Mouse (Mus musculus): Measurements from ENCODE around the gene Gm29427. TPM values are rescaled to one million over a fixed set of nuclear protein-coding genes. Genes with fewer than 3 reads are reported as not detected.

The Gm29427 gene
- total RNA-seq, 2 experiments from 2014 or later = 0.23 TPM; not detected in 1

DNA sequence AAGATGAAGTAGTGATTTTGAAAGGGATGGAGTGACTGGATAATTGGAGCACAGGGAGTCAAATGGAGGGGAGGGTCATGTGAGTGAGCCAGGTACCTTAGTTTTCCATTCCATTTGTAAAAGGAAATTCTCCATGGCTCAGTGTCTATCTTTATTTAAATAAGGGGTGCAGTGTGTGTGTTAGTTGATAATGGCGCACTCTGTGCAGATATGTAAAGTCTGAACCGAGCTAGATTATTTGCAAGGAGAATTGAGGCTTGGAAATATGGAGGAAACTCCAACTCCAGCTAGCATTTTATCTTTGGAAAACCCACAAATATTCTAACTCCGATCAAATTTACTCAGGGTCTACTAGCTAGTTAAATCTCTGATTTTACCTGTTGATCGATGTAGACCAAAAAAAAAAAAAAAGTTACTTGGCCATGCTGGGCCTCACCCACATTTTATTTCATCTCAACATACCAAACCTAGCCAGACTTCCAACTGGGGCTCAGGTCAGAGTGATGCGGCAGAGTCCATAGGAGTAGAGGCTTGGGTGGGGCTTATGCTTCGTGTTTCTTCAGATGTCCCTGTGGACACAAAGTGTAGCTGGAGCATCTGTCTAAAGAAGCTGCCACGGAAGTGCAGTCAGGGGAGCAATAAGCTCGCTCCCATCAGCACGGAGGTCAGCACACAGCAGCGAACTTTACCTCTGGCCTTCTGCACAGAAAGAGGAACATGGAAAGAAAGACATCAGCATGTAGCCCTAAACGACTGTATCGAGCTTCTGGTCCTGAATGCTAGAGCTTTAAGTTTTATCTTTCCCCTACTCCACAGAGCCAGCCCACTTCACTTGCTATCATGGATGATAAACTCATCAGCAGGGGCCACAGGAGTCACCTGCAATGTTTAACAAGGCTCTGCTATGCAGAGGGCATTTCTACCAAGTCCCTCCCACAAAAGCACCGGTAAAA, 17.4 kb upstream of the Gm29427 start:
- intact Hi-C loops (cut with DNase I) = no loop called here
- DNase-seq (ENCODE audit: low spot score) = no peak

DNA sequence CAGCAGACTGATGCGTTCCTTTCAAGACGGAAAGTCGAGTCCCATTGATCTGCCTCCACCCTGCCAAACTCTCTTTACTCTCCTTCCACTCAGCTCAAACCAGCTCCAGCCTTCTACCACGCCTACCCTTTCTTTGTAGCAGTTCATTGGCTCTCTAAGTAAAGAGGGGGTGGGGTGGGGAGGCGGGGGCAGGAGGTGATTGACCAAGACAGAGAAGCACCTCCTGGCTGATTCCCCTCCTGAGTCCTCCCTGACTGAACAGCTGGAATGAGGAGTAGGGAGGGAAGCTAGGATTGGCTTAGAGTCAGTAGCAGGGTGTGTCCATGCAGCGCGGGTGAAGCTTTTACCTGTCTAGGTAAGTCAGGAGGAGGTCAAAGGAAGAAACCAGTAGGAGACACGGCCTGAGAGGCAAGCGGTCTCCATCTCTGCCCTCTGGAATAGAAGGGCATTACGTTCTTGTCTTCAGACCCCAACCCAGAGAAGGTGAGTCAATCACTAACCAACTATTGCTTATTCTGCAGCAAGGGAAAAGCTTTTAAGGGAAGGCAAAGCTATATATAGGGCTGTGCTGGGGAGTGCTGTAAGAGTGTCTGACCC, 16.2 kb upstream of the Gm29427 start, which contains the start of gene AA986860:
Gene AA986860 (plus strand): TSS at position 236 of the 597 bp plus-strand sequence.
- intact Hi-C loops (cut with DNase I) = no loop called here
- DNase-seq (ENCODE audit: low spot score) = no peak

DNA sequence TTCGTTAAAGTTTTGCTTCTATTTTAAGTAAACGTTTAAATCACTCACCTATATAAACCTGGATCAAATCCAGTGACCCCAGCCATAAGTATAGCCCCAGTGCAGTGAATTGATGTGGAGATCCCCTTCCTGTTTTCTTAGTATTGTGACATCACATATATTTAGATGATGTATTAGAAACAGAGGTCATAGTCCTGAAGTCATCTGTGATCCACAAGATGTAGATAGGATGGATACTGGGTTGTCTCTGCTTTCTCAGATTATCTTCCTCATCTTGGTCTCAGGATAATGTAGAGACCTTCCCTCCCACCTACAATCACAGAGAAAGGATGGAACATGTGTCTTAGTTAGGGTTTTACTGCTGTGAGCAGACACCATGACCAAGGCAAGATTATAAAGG, 13.6 kb upstream of the Gm29427 start, which contains the start of gene Pfkfb2:
Gene Pfkfb2 (minus strand): TSS at position 101 of the 400 bp plus-strand sequence.
- intact Hi-C loops (cut with DNase I) = no loop called here
- DNase-seq (ENCODE audit: low spot score) = no peak

DNA sequence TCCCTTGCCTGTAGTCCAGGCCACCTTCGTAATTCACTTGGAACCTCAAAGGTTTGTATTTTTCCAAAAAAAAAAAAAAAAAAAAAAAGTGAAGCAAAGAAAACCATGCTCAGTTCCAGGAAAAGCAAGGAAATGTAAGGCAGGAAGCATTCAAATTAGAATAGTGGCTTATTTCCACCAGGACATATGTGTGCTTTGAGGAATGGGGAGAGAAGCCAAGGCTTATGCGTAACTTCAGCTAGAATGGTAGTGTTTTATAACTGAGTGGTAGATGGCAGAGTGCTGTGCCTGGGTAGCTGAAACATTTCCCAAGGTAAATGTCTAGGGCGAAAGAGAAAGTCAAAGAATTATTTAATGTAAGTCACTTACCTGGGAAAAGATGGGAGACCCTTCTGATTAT, 13.1 kb upstream of the Gm29427 start:
- intact Hi-C loops (cut with DNase I) = no loop called here
- DNase-seq (ENCODE audit: low spot score) = no peak

DNA sequence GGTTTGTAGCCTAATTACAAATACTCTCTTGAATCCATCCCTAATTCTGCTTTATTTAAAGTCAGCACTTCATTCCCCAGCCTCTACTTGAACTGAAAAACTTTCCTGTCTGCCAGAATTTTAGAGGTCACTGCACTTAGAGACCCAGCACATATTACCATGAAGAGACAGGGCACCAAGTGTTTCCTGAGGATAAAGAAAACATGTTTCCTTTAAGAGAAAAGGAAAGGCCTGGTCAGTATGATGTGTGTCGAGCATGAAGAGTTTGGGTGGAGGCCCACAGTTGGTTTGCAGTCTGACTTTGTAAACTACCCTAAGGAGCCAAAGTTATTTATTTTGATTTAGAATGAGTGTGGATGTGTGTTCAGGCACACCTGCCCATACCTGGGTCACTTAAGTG, 12.5 kb upstream of the Gm29427 start:
- intact Hi-C loops (cut with DNase I) = no loop called here
- DNase-seq (ENCODE audit: low spot score) = no peak

DNA sequence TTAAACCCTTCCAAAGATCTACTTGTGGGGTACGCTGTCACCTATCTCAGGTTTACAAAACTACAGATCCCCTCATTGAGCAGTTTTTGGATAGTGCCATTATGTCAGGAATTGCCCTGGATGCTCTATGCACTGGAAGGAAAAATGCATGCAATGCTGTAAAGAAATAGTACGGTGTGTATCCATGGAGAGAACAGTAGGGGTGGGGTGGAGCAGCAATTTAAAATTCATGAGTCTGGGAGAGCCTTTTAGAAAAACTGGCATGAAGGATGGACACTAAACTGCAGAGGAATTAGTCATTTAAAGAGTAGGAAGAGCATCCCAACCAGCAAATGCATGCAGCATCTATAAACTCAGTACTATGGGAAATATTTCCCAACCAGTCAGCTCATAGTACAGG, 10.8 kb upstream of the Gm29427 start:
- no peak for DNase-seq (ENCODE audit: low spot score)
- intact Hi-C loops (cut with DNase I) = no loop called here

DNA sequence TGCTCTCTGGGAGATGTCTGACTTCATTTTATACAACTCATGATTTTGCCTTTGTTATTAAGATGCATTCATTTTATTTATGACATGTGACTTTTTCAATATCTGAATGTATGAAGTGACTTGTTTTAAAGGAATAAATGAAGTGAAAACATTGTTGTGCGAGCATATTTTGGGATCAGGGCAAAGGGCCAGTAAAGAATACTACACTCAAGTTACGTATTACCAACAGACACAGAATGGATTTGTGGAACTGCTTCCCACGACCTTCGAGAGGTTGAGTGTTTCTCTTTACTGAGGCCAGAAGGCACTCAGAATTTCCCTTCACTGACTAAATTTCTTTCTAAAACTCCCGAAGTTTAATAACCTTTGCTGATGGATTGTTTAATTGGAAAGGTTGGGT, 8.6 kb upstream of the Gm29427 start:
- DNase-seq (ENCODE audit: low spot score) = no peak
- intact Hi-C loops (cut with DNase I) = no loop called here

DNA sequence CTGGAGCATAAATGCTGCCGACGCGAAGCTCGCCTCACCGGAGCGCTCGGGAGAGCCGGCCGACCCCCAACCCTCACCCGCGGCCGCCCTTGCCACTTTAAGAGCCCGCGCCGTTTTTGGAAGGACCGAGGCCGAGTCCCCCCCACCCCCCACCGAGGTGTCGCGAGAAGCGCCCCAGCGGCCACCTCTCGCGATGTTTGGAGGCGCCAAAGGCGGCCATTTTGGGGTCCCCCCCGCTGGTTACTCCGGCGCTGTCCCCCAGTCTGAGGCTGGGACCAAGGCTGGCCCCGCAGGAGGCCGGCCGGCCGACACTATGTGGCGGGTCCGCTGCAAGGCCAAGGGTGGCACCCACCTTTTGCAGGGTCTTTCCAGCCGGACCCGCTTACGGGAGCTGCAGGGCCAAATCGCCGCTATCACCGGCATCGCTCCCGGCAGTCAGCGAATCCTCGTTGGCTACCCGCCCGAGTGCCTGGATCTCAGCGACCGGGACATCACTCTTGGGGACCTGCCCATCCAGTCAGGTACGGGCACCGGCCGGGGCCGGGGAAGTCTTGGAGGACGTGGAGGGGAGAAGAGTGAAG, 1.8 kb upstream of the Gm29427 start, which contains the start of gene Yod1:
Gene Yod1 (plus strand): TSS at position 37 of the 581 bp plus-strand sequence.
- DNase-seq (ENCODE audit: low spot score) = peak; percentile 79
- intact Hi-C loops (cut with DNase I) = loop anchor here (10.0 kb wide), 1 partner anchor 337 kb away; no protein-coding TSS in a partner anchor

DNA sequence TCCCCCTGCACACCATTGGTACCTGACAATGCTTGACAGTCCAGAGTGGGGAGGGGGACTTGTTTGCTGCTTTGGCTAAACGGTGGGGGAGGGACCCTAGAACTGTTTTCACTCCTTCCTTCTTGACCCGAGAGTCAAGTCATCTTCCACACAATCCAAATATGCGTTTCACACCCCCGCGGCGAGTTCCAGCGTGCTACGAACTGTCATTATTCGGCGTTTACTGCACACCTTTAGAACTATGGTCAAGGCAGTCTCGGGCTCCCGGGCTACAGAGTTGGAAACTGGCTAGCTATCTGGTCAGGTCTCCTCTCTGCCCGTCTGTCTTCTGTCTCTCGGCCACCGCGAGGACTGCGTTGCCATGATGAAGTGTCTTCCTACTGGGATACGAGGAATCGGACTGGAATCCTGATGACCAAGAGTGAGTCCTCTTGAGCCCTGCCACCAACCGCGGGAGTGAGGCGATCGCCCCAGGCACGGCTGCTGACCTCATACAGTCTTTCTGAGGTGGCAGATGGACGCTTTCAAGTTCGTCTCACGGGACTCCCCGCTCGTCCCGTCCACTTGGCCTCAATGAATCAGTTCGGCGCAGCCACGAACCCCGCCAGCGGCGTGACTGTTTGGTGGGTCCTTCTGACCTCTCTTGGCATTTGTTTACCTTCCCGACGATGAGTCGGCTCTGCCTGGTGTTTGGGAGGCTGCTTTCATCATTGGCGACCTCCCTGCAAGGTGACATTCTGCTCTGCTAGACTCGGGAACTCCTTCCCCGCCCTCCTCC, 1.1 kb upstream of the Gm29427 start:
- DNase-seq (ENCODE audit: low spot score) = no peak
- intact Hi-C loops (cut with DNase I) = loop anchor here (10.0 kb wide), 1 partner anchor 338 kb away; no protein-coding TSS in a partner anchor

DNA sequence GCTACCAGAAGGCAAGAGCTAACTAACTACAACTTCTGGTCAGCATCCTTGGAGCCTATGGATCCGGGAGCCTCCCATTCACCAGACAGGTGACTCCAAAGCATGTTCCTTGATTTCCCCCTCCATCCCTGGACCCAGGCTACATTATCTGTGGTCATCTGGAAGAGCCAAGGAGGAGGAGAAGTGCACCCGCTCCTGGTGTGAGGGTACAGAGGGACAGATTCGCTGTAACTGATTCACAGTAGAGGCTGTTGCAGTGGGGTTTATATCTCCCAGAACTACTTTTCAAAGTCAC, 566 bp upstream of the Gm29427 start:
- intact Hi-C loops (cut with DNase I) = loop anchor here (10.0 kb wide), 1 partner anchor 339 kb away; no protein-coding TSS in a partner anchor
- no peak for DNase-seq (ENCODE audit: low spot score)

DNA sequence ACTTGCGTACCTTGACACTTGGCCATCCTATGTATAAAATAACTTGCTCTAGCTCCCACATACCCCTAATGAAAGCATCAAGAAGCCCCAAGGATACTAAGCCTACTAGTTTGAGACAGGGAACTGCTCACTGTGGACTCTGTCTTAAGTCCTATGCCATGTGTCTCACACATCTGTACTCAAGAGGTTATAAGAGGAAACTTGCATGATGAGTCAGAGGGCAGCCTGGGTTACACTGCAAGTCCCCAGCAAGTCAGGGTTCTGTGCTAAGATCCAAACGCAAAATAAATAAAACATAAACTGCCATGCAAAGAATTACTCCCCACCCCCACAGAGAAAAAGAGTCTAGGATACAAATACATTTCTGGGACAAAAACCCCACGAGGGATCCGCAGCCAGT, 1.6 kb downstream of the Gm29427 start:
- intact Hi-C loops (cut with DNase I) = loop anchor here (10.0 kb wide), 1 partner anchor 341 kb away; no protein-coding TSS in a partner anchor
- DNase-seq (ENCODE audit: low spot score) = no peak

DNA sequence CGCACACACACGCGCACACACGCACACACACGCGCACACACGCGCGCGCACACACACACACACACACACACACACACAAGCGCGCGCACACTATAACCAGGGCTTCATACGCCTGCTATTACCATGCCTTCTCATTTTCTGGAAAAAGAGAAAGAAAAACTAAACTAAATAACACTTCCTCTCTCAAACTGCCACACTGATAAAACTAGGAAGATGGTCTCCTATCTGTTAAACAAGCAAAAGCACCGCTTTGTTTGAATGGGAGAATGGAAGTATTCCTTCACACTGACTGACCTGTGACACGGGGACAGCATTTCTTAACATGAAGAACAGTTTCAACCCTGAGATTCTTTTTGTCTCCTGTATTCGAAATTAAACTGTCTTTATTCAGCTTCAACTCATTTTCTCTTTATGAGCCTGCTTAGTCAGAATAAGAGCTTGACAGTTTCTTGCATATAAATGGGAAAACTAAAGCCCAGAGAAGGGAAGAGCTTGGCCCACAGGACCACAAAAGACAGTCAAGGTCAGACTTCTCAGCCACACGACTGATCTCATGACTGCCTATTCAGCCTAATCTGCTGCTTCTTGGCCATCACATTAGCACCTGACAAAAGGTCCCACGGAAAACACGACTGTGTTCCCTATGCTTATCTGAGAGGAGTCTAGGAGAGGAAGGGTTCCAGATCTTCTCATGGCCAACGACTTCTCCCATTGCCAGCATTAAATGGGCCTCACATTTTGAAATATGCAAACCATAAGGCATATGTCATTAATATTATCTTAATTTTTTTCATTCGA, 5.1 kb downstream of the Gm29427 start:
- no peak for DNase-seq (ENCODE audit: low spot score)
- intact Hi-C loops (cut with DNase I) = loop anchor here (10.0 kb wide), 1 partner anchor 344 kb away; no protein-coding TSS in a partner anchor

DNA sequence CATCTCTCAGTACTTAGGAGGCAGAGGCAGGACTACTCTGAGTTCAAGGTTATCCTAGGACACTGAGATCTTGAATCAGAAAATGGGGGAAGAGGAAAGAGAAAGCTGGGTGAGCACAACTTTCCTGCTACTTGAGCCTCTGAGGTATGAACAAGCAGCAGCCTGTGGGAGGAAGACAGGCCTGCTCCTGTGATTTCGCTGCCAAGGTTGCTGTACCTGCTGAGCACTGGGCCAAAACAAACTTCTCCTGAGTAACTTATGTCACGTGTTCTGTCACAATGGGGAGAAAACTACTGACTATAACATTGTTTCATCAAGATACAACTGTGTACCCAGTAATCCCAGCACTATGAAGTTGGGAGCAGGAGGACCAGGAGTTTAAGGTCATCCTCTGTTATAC, 12.0 kb downstream of the Gm29427 start:
- intact Hi-C loops (cut with DNase I) = no loop called here

DNA sequence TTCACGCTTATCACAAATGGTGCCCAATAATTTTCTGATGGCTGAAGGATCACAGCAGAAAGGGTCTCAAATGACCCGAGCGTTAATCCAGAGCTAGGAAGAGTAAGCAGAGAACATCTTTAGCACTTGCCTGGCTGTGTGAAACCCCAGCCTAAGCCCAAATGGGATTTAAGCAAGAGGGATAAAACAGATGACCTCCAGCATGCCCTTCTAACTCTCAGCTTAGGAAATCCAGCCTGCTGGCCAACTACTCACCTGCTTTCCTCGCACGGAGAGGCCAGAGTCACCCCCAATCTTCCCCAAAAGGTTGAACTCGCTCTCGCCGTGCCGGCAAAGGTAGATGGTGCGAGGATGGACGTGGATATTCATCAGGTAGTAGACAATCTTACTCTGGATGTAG, 13.6 kb downstream of the Gm29427 start:
- intact Hi-C loops (cut with DNase I) = no loop called here
- no peak for DNase-seq (ENCODE audit: low spot score)

More for the DNA sequence above, 12.0 kb downstream of the Gm29427 start:
- no peak for DNase-seq (ENCODE audit: low spot score)

DNA sequence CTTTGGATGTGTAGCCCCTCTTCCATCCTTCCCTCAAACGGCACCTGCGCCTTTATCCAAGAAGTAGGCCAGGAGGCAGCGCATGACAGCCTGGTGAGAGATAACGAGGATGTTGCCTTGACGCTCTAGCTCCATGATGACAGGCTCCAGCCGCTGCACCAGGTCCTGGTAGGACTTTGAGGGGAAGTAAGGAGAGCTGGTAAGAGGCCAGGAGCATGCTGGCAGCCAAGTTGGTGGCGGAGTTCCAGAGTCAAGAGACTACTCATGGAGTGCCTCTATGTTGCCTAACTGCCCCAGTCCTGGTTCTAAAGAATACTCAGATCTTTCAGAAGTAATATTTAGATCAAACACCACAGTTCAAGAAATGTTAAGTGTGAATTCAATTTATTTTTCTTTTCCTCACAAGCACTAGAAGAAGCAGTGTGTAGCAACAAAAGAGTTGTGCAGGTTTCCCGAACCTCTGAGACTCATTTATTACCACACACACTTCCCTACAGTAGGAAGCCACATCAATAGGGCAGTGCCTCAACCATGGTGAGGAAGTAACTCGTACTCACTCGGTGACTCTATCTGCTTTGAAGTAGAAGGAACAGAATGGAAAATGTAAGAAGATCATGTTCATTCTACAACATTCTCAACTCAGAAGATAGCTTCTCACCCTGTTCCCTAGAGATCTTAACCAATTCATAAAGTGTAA, 15.5 kb downstream of the Gm29427 start:
- intact Hi-C loops (cut with DNase I) = no loop called here
- DNase-seq (ENCODE audit: low spot score) = peak; percentile 44

DNA sequence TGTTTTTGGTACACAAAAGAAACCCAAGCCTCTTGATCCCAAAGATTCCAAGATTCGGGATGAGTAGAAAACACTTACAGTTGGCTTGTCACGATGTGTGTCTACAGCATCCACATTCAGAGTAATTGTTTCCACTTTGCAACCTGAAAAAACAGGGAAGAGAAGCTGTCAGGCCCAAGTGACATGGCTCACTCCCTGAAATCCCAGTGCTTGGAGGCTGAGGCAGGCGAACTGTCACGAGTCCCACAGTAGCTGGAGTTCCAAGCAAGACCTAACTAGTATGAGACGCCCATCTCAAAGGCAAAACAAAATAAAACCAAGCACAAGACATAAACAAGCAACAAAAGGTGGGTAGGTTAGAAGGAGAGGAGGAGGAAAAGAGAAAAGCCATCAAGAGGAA, 17.0 kb downstream of the Gm29427 start:
- DNase-seq (ENCODE audit: low spot score) = no peak
- intact Hi-C loops (cut with DNase I) = no loop called here

DNA sequence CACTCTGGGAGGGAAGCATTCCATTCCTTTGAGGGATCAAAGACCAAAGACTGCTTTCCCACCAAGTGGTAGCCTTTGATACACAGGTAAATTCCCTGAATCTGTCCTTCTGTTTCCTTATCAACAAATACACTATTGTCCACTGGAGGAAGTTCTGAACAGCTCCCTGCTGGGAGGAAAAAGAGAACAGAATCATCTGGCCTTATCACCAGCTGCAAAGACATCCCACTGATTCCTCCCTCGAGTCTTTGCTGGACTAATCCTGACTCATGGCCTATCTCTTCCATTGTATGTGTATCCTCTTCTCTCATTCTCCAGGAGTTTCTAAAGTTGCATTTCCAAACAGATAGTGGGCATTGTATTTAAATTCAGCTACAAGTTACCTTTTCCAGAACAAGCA, 31.7 kb downstream of the Gm29427 start:
- no peak for DNase-seq (ENCODE audit: low spot score)
- intact Hi-C loops (cut with DNase I) = no loop called here

DNA sequence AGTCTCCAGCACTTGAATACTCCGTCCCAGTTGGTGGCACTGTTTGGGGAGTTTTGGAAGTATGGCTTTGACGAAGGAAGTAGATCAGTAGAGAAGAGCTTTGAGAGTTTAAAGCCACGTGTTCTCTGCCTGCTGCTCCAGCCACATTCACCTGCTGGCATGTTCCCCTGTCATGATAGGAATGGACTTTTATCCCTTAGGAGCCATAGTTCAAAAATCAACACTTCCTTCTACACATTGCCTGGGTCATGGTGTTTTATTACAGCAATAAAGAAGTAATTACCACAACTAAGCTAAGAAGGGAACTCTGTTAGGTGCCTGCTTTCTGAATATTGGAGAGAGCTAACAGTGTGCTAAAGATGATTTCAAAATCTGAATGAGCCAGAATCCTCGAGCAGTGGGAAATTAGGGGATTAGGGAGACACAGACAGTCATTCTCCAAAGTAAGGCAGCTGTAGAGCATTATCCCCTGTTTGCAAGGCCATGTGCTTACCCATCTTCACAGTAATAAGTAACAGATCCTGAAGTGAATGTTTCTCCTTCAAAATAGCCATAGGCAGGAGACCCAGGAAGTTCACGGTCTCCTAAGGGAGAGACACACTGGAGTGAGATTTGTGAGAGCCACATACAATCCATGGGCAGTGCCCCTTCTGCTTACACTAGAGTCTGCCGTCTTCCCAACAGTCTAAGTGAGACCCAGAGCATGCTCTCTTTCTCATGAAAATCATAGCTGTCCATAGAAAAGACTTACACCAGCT, 33.8 kb downstream of the Gm29427 start:
- intact Hi-C loops (cut with DNase I) = no loop called here
- DNase-seq (ENCODE audit: low spot score) = no peak
